In the genomic region with DNA sequence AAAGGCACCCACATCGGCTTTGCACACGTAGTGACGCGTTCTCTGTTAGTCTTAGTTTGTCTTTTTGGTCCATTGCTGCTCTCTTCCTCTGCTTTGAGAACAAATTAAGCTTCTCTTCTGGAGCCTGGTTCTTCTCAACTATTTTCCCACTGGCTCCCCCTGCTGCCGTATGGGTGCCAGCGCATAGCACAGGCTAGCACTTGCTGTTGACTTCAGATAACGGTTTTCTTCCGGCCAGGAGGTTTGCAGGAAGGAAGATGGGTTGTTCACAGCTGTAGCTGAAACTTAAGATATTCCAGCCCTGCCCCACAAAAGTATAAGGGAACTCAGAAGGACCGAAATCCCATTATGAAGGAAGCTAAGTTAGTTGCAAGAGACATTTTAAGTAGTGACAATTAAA, we compare ENCODE assay signal across 8 mouse cellular contexts.
A peak's percentile ranks its signal among the peaks of the same experiment; 100 is the strongest.
DNase-seq lines count a peak whose midpoint lies in the region; ATAC-seq and TF ChIP-seq lines count a peak whose summit lies in the region.

No protein-coding gene starts in this region.

- H3K79me2 ChIP-seq in liver, adult 2 months (ENCODE audit: control insufficient read depth, insufficient read depth, low read length), result peaks cover 4% of the 10 kb centered on the region; the same call in 1 of the 2 replicates

- no peak overlapping the region for H3K4me2 ChIP-seq in kidney, embryonic 15.5 days

- peak; percentile 91 for TF ChIP-seq CTCF in liver, adult 2 months (IDR thresholded peaks at IDR 0.05; ENCODE audit: low read depth, low read length)

- no peak for TF ChIP-seq POLR2A in liver, adult 2 months (IDR thresholded peaks at IDR 0.05; ENCODE audit: extremely low read depth, insufficient read depth, low read length)

- 38% methylated on average over 9 of the region's 9 CpGs for WGBS in kidney, embryonic 15.5 days
- WGBS in liver, adult 2 months, result 24% methylated on average over 9 of the region's 9 CpGs

- DNase-seq in urinary bladder, postnatal 14 days (ENCODE audit: low spot score), result peak; percentile 72
- no peak for DNase-seq in urinary bladder, postnatal 10 days (ENCODE audit: low spot score)
- DNase-seq in c-Kit-positive CD71-negative TER-119-negative erythroid progenitor cells, embryonic 14.5 days (ENCODE audit: low read depth), result peak; percentile 74
- peak; percentile 64 to 89 for DNase-seq in frontal cortex, adult 2 months (ENCODE audit: extremely low spot score in 1 of 2, low spot score in 1 of 2)
- DNase-seq in liver, adult 2 months (ENCODE audit: extremely low read depth, low read depth, low spot score), result peak; percentile 45
- DNase-seq in retina, postnatal 7 days (ENCODE audit: low read depth, low spot score), result peak; percentile 38
- DNase-seq in thymus, postnatal 36 days, result peak; percentile 93 to 94

- no peaks in the 10 kb centered on the region for H3K36me3 ChIP-seq in kidney, embryonic 15.5 days
- H3K36me3 ChIP-seq in liver, adult 2 months (ENCODE audit: control insufficient read depth, insufficient read depth, low read length), result no peaks in the 10 kb centered on the region

- ATAC-seq in kidney, embryonic 15.5 days (replicated peaks; ENCODE audit: low FRiP score), result peak; percentile 43; the same call in 1 of the 2 replicates

- no peak overlapping the region for H3K27ac ChIP-seq in kidney, embryonic 15.5 days
- no peak overlapping the region for H3K27ac ChIP-seq in liver, adult 2 months (replicated peaks; ENCODE audit: insufficient read depth, low read depth, low read length)

- no peaks in the 10 kb centered on the region for H3K9me3 ChIP-seq in kidney, embryonic 15.5 days (replicated peaks)

- H3K4me3 ChIP-seq in kidney, embryonic 15.5 days (replicated peaks), result no peak overlapping the region
- H3K4me3 ChIP-seq in liver, adult 2 months (ENCODE audit: insufficient read depth, low read depth, low read length), result no peak overlapping the region

- H3K4me1 ChIP-seq in kidney, embryonic 15.5 days, result peaks cover 20% of the 10 kb centered on the region
- 0 out of 2 replicates have a peak, but pooled peaks cover 3% of the 10 kb centered on the region for H3K4me1 ChIP-seq in liver, adult 2 months (ENCODE audit: control insufficient read depth, insufficient read depth, low read length)

- H3K27me3 ChIP-seq in kidney, embryonic 15.5 days, result peaks cover 4% of the 10 kb centered on the region; the same call in 1 of the 2 replicates
- H3K27me3 ChIP-seq in liver, adult 2 months (ENCODE audit: control insufficient read depth, insufficient read depth, low read length), result peaks cover 3% of the 10 kb centered on the region; the same call in 1 of the 2 replicates

- H3K9ac ChIP-seq in kidney, embryonic 15.5 days, result no peak overlapping the region
- H3K9ac ChIP-seq in liver, adult 2 months (ENCODE audit: low read depth, low read length), result no peak overlapping the region
